ENCODE assay signal across 8 mouse cellular contexts in the genomic region with DNA sequence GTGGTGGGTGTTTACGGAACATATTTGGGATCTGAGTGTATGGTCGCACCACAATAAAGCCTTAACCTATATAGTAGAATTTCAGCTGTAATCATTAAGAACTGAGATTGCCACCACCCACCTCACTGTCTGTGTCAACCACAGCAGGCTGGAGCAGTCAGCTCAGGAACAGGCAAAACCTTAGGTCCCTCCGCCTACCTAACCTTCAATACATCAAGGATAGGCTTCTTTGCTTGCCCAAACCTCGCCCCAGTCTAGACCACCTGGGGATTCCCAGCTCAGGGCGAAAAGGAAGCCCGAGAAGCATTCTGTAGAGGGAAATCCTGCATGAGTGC. TPM values are rescaled to one million over a fixed set of nuclear protein-coding genes. Genes with fewer than 3 reads are reported as not detected.
DNase-seq lines count a peak whose midpoint lies in the region; ATAC-seq and TF ChIP-seq lines count a peak whose summit lies in the region.

No protein-coding gene starts in this region.

- 45% methylated on average over 6 of the region's 6 CpGs for WGBS in embryonic facial prominence, embryonic 12.5 days
- WGBS in intestine, embryonic 16.5 days = 42% methylated on average over 6 of the region's 6 CpGs
- 44% methylated on average over 6 of the region's 6 CpGs for whole genome bisulfite sequencing in neural tube, embryonic 12.5 days

- H3K36me3 ChIP-seq in embryonic facial prominence, embryonic 12.5 days = 0 out of 2 replicates have a peak, but pooled peaks cover 6% of the 10 kb centered on the region
- no peaks in the 10 kb centered on the region for H3K36me3 ChIP-seq in intestine, embryonic 16.5 days (ENCODE audit: control insufficient read depth, insufficient read depth, low read length)
- peaks cover 9% of the 10 kb centered on the region; the same call in 1 of the 2 replicates for H3K36me3 ChIP-seq in neural tube, embryonic 12.5 days

- DNase-seq in layer of hippocampus, adult 2 months (ENCODE audit: low spot score in 2 of 2) = no peak
- DNase-seq in layer of hippocampus, adult 18-20 months (ENCODE audit: low spot score in 2 of 2) = no peak
- no peak for DNase-seq in urinary bladder, adult 18-20 months (ENCODE audit: low spot score in 2 of 2)
- no peak for DNase-seq in c-Kit-positive CD71-positive TER-119-positive erythroid progenitor cells, embryonic 14.5 days (ENCODE audit: low spot score)
- no peak for DNase-seq in gastrocnemius, postnatal 36 days

- intact Hi-C loops in gastrocnemius, postnatal 36 days (cut with DNase I) = loop anchor here (10.0 kb wide), 1 partner anchor 192 kb away; no protein-coding TSS in a partner anchor

- no peaks in the 10 kb centered on the region for H3K27me3 ChIP-seq in embryonic facial prominence, embryonic 12.5 days
- no peaks in the 10 kb centered on the region for H3K27me3 ChIP-seq in intestine, embryonic 16.5 days (replicated peaks; ENCODE audit: control insufficient read depth, insufficient read depth, low read length)
- H3K27me3 ChIP-seq in neural tube, embryonic 12.5 days (replicated peaks) = no peaks in the 10 kb centered on the region

- no peak for ATAC-seq in embryonic facial prominence, embryonic 12.5 days (ENCODE audit: insufficient number of reproducible peaks, insufficient read depth, low FRiP score, low TSS enrichment)
- no peak for ATAC-seq in intestine, embryonic 16.5 days
- ATAC-seq in neural tube, embryonic 12.5 days (ENCODE audit: low FRiP score, low read depth) = peak; percentile 29; the same call in 1 of the 2 replicates

- no peaks in the 10 kb centered on the region for H3K9me3 ChIP-seq in embryonic facial prominence, embryonic 12.5 days
- H3K9me3 ChIP-seq in intestine, embryonic 16.5 days (ENCODE audit: control insufficient read depth, low read length) = no peaks in the 10 kb centered on the region
- no peaks in the 10 kb centered on the region for H3K9me3 ChIP-seq in neural tube, embryonic 12.5 days

- H3K27ac ChIP-seq in layer of hippocampus, adult 2 months = peak overlapping the region; percentile 36; the same call in 1 of the 2 replicates
- H3K27ac ChIP-seq in embryonic facial prominence, embryonic 12.5 days = no peak overlapping the region
- H3K27ac ChIP-seq in intestine, embryonic 16.5 days (ENCODE audit: low read length) = 0 out of 2 replicates have a peak overlapping the region, but pooled peaks have one; percentile 70
- no peak overlapping the region for H3K27ac ChIP-seq in neural tube, embryonic 12.5 days

- peaks cover 16% of the 10 kb centered on the region for H3K4me1 ChIP-seq in embryonic facial prominence, embryonic 12.5 days
- peaks cover 9% of the 10 kb centered on the region for H3K4me1 ChIP-seq in intestine, embryonic 16.5 days (ENCODE audit: control insufficient read depth, insufficient read depth, low read length)
- peaks cover 12% of the 10 kb centered on the region for H3K4me1 ChIP-seq in neural tube, embryonic 12.5 days

- peak overlapping the region; percentile 69 for H3K4me3 ChIP-seq in layer of hippocampus, adult 2 months
- H3K4me3 ChIP-seq in embryonic facial prominence, embryonic 12.5 days = peak overlapping the region; percentile 70
- H3K4me3 ChIP-seq in intestine, embryonic 16.5 days (ENCODE audit: low read length) = peak overlapping the region; percentile 65
- peak overlapping the region; percentile 52 for H3K4me3 ChIP-seq in neural tube, embryonic 12.5 days

- H3K4me2 ChIP-seq in embryonic facial prominence, embryonic 12.5 days (replicated peaks) = peak overlapping the region; percentile 93
- H3K4me2 ChIP-seq in intestine, embryonic 16.5 days (ENCODE audit: low read depth, low read length) = peak overlapping the region; percentile 97
- peak overlapping the region; percentile 92 for H3K4me2 ChIP-seq in neural tube, embryonic 12.5 days (replicated peaks)

- peak overlapping the region; percentile 82; the same call in 1 of the 2 replicates for H3K9ac ChIP-seq in embryonic facial prominence, embryonic 12.5 days
- H3K9ac ChIP-seq in intestine, embryonic 16.5 days (ENCODE audit: low read depth, low read length) = peak overlapping the region; percentile 79
- peak overlapping the region; percentile 69; the same call in 1 of the 2 replicates for H3K9ac ChIP-seq in neural tube, embryonic 12.5 days

- no peak; the same call in 1 of the 2 replicates for TF ChIP-seq CTCF in layer of hippocampus, adult 2 months (conservative IDR thresholded peaks at IDR 0.05)

RNA-seq across cellular contexts. Expression of gene Tert, which starts 0.3 kb away (rescaled TPM):
- total RNA-seq in layer of hippocampus, adult 2 months (2021) = 1 to 10 TPM; 3.6 to 5.0 TPM
- total RNA-seq in layer of hippocampus, adult 18-20 months (2021) = 1 to 10 TPM; 2.4 to 3.6 TPM
- 10.3 and 13.2 TPM in 2 replicates for polyA plus RNA-seq in embryonic facial prominence, embryonic 12.5 days (2016; fragmentation: Nextera tagmentation; extraction: Ambion mirVana)
- polyA plus RNA-seq in intestine, embryonic 16.5 days (2015; fragmentation: Nextera tagmentation; extraction: Ambion mirVana) = 8.0 and 9.8 TPM in 2 replicates
- 5.6 and 6.1 TPM in 2 replicates for polyA plus RNA-seq in neural tube, embryonic 12.5 days (2016; fragmentation: Nextera tagmentation; extraction: Ambion mirVana)
- total RNA-seq in gastrocnemius, postnatal 36 days (2021) = under 1 TPM in 1 of 2 experiments, not detected in 1; 0.30 TPM

RNA-seq across cellular contexts. Expression of gene Clptm1l, which starts 22.6 kb away (rescaled TPM):
- 100 to 1,000 TPM; 124 to 131 TPM for total RNA-seq in layer of hippocampus, adult 2 months (2021)
- total RNA-seq in layer of hippocampus, adult 18-20 months (2021) = 100 to 1,000 TPM; 118 to 123 TPM
- 127 and 130 TPM in 2 replicates for polyA plus RNA-seq in embryonic facial prominence, embryonic 12.5 days (2016; fragmentation: Nextera tagmentation; extraction: Ambion mirVana)
- polyA plus RNA-seq in intestine, embryonic 16.5 days (2015; fragmentation: Nextera tagmentation; extraction: Ambion mirVana) = 81.1 and 149 TPM in 2 replicates
- polyA plus RNA-seq in neural tube, embryonic 12.5 days (2016; fragmentation: Nextera tagmentation; extraction: Ambion mirVana) = 124 and 134 TPM in 2 replicates
- total RNA-seq in gastrocnemius, postnatal 36 days (2021) = 10 to 100 TPM; 28.8 to 30.1 TPM

RNA-seq across cellular contexts. Expression of gene Slc6a18, which starts 51.4 kb away (rescaled TPM):
- total RNA-seq in layer of hippocampus, adult 2 months (2021) = not detected
- not detected for total RNA-seq in layer of hippocampus, adult 18-20 months (2021)
- not detected in 2 replicates for polyA plus RNA-seq in embryonic facial prominence, embryonic 12.5 days (2016; fragmentation: Nextera tagmentation; extraction: Ambion mirVana)
- not detected in 2 replicates for polyA plus RNA-seq in intestine, embryonic 16.5 days (2015; fragmentation: Nextera tagmentation; extraction: Ambion mirVana)
- not detected in 2 replicates for polyA plus RNA-seq in neural tube, embryonic 12.5 days (2016; fragmentation: Nextera tagmentation; extraction: Ambion mirVana)
- not detected for total RNA-seq in gastrocnemius, postnatal 36 days (2021)

Comparison
In these comparisons a context has a peak if more than half of its experiments do, and no peak if none do; other contexts are left out.
1. H3K27ac ChIP-seq: peak in layer of hippocampus, adult 2 months (single experiment) and intestine, embryonic 16.5 days (single experiment); none in embryonic facial prominence, embryonic 12.5 days (single experiment) and neural tube, embryonic 12.5 days (single experiment).
2. Peak in every context shown above with its lines, with median percentiles within 50 percentile points of each other: H3K4me3 ChIP-seq, H3K4me2 ChIP-seq and H3K9ac ChIP-seq.